Mouse (Mus musculus) hematopoietic stem cell, adult 5-6 weeks (primary cell): ENCODE measurements around the gene Irgm2. TPM values are rescaled to one million over a fixed set of nuclear protein-coding genes. Genes with fewer than 3 reads are reported as not detected.

ENCODE experiments used
- ATAC-seq, 2 experiments: fragments of 125-278 bp in 1 of 2; replicated peaks in 1 of 2; 2 replicates each; pipeline ENCODE4 v1.8.0; 2016 to 2017; ENCODE audit warnings: inconsistent platforms in 2 of 2, mild to moderate bottlenecking in 2 of 2, moderate number of reproducible peaks in 2 of 2, low read depth in 1 of 2, moderate TSS enrichment in 1 of 2; ENCODE audit not compliant: low FRiP score in 2 of 2, poor library complexity in 2 of 2, severe bottlenecking in 2 of 2, insufficient read depth in 1 of 2, low TSS enrichment in 1 of 2
- total RNA-seq: library from RNA; stranded (forward); fragments of 172-1452, 232-1000 nt; gene quantifications from 2 replicates; pipeline ENCODE4 v1.2.3, GENCODE M21; 2017

The Irgm2 gene
- total RNA-seq, 1 experiment from 2014 or later, result 26.0 TPM

- ATAC-seq, result peak; percentile 53 to 54; a peak in 2 of 4 replicates
These were observed 35.7 kb downstream of the Irgm2 start for GRCm38 (mm10) chr11:58235152-58235551.

GRCm38 (mm10) chr11:58238840-58239791, 39.7 kb downstream of the Irgm2 start:
- peak; percentile 89 to 94 for ATAC-seq

- no peak for ATAC-seq
These were observed 47.9 kb downstream of the Irgm2 start for GRCm38 (mm10) chr11:58247294-58247693.

DNA sequence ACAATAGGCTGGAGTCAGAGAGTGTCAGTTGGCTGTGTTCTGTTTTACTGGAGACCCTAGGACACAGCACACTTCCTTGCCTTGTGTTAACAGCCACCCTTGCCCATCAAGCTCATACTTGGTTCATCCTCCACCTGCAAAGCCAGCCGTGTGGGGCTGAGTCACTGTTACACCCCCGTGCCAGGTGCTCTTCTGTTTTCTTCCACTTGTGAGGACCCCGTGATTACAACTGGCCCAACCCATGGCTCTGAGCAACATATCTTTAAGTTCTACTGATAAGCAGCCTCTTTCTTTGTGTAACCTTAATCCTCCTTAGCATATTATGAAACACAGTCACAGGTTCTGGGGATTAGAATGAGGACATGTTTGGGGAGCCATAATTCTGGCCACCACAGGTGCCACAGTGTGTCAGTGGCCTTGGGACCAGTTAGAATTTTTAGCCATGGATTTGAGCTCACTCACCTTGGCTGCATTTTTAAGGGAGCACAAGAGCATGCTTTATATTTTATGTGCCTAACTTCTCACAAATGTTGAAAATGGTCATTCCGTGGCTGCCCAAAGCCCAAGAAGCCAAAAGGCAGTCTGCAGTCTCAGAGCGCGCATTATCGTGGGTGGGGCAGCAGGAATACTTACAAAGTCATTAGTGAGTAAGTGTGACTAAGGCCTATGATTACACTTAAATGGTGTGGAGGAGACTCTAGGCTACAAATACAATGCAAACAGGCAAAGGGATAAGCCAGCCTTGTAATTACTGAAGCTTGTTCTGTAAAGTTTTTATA, 50.0 kb downstream of the Irgm2 start:
- ATAC-seq, result no peak

GRCm38 (mm10) chr11:58250550-58250949, 51.1 kb downstream of the Irgm2 start:
- ATAC-seq, result no peak

- ATAC-seq, result no peak
These were observed 55.0 kb downstream of the Irgm2 start for GRCm38 (mm10) chr11:58254411-58254810.

DNA sequence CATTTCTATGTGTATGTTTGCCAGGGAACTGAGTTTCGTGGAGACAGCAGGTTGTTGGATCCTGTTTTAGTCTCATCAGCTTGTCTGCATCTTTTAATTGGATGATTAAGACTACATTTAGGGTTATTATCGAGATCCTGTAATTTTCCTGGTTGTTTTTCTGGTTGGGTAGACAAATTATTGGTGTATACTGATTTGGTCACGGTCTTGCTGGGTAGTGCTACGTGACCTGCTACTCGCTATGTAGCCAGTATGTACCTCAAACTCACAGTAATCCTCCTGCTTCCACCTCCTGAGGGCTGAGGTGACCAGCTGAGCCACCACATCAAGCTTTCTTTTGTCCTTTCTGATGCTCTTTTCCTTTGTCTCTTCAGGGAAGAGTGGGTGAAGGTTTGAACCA, 58.4 kb downstream of the Irgm2 start:
- no peak for ATAC-seq

DNA sequence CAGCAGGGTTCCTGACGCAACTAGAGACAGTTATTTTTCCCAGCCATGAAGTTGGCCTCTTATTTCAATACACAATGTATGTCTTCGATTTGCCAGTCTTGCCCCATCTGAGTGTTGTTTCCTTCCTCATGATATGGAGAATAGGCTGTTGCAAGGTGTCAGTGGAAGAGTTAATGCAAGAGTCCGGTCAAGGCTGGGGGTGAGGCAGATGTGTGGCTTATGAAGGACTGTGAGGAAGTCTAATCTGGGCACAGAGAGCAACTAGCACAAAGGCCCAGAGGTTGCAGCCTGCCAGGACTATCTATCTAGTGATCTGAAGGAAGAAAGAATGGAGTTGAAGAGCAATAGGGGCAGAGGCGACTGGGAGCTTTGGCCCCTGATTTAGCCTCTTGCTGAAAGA, 60.7 kb downstream of the Irgm2 start:
- ATAC-seq, result peak; percentile 62 to 63; a peak in 3 of 4 replicates

DNA sequence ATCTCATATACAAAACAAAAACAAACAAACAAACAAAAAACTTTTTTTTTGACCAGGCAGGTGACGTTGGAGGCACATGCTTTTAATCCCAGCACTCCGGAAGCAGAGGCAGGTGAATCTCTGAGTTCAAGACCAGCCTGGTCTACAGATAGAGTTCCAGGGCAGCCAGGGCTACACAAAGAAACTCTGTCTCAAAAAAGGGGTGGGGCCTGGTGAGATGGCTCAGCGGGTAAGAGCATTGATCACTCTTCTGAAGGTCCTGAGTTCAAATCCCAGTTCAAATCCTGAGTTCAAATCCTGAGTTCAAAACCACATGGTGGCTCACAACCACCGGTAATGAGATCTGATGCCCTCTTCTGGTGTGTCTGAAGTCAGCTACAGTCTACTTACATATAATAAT, 62.4 kb downstream of the Irgm2 start:
- no peak for ATAC-seq

GRCm38 (mm10) chr11:58262336-58262735, 62.9 kb downstream of the Irgm2 start:
- ATAC-seq, result no peak

DNA sequence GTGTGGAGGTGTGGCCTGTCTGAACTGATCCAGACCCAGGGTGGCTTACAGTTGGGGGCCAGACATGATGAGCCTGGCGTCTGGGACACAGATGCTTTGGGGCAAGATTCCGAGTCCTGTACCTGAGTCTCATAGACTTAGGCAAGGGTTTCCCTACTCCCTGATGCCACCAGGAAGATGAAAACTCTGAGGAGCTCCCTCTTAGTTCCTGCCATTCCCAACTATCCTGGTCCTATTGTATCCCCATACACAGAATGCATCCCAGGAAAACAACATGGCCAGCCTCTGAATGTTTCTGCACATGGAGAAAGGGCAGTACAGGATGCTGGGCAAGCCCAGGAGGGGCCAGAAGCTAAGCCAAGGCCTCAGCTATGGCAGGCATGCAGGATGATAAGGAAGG, 64.1 kb downstream of the Irgm2 start:
- ATAC-seq, result no peak

- no peak for ATAC-seq
These were observed 65.1 kb downstream of the Irgm2 start for GRCm38 (mm10) chr11:58264546-58264945.

DNA sequence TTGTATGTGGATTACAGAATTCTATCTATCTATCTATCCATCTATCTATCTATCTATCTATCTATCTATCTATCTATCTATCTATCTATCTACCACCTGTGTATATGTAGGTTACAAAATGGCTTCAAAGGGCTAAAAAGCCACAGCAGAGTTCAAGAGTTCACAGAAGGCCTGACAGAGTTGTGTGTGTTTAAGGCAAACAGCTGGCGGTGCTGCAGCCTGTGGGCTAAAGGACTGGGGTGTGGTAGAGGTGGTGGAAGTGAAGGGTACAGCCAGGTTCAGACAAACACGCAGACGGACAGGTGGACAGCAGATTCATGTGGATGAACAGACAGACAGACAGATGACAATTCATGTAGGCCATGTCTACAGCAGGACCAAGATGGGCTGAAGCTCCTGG, 68.9 kb downstream of the Irgm2 start:
- no peak for ATAC-seq

Other genes starting within 250 kb of the Irgm2 start
- 53.3 and 55.1 TPM in 2 replicates for gene Larp1, start 190.6 kb upstream of the Irgm2 start, total RNA-seq
- gene Gm12248, start 106.5 kb upstream of the Irgm2 start, total RNA-seq, result not detected in 2 replicates
- gene Cnot8, start 95.5 kb upstream of the Irgm2 start, total RNA-seq, result 112 and 130 TPM in 2 replicates
- gene Gemin5, start 31.1 kb upstream of the Irgm2 start, total RNA-seq, result 28.0 and 30.4 TPM in 2 replicates
- 57.3 and 68.1 TPM in 2 replicates for gene Mrpl22, start 28.0 kb upstream of the Irgm2 start, total RNA-seq
- gene Igtp, start 62 bp upstream of the Irgm2 start, total RNA-seq, result 29.5 and 30.8 TPM in 2 replicates
- 2.7 and 10.8 TPM in 2 replicates for gene 4930438A08Rik, start 75.2 kb downstream of the Irgm2 start, total RNA-seq
- gene Zfp692, start 107.5 kb downstream of the Irgm2 start, total RNA-seq, result 16.2 and 23.3 TPM in 2 replicates
- 34.0 and 54.5 TPM in 2 replicates for gene Zfp672, start 130.7 kb downstream of the Irgm2 start, total RNA-seq
- gene Sh3bp5l, start 131.1 kb downstream of the Irgm2 start, total RNA-seq, result 35.5 and 36.7 TPM in 2 replicates
- not detected in 2 replicates for gene Lypd8, start 179.4 kb downstream of the Irgm2 start, total RNA-seq
- gene 1810065E05Rik, start 221.5 kb downstream of the Irgm2 start, total RNA-seq, result not detected in 2 replicates
- not detected in 2 replicates for gene Gm12253, start 232.9 kb downstream of the Irgm2 start, total RNA-seq